ENCODE assay signal across 9 mouse cellular contexts in genomic region chr15:81049401-81050053, GRCm38 (mm10).
DNase-seq lines count a peak whose midpoint lies in the region; TF ChIP-seq lines count a peak whose summit lies in the region.
"Had no signal": no experiment of that assay in that cellular context is flagged by ENCODE, and none has a peak within 500 bp of the region (broad histone marks: within the 10 kb centered on the region; RNA-seq: fewer than 3 reads in every experiment).

No protein-coding gene starts in this region.

- TF ChIP-seq CTCF in left cerebral cortex, adult 2 months (IDR thresholded peaks at IDR 0.05): peak; percentile 61

- DNase-seq in left cerebral cortex, adult 2 months (ENCODE audit: extremely low spot score in 1 of 2, low spot score in 2 of 2): no peak
- DNase-seq in left cerebral cortex, adult 18-20 months (ENCODE audit: low spot score in 2 of 2): no peak
- peak; percentile 65 for DNase-seq in NIH3T3 (ENCODE audit: low read depth)
- DNase-seq in embryo, embryonic 10.5 days (ENCODE audit: low spot score): peak; percentile 54
- peak; percentile 48 for DNase-seq in retina, embryonic 14.5 days (ENCODE audit: low spot score)
- DNase-seq in right cerebral cortex, postnatal 14 days: no peak
- DNase-seq in layer of hippocampus, adult 9-10 months (ENCODE audit: low spot score): no peak

- no peak overlapping the region for H3K4me3 ChIP-seq in left cerebral cortex, adult 2 months
- H3K4me3 ChIP-seq: lung, embryonic 15.5 days; stomach, embryonic 15.5 days had no signal

- H3K27ac ChIP-seq in left cerebral cortex, adult 2 months: no peak overlapping the region
- H3K27ac ChIP-seq: lung, embryonic 15.5 days; stomach, embryonic 15.5 days had no signal

- intact Hi-C loops in left cerebral cortex, adult 2 months (cut with DNase I): no loop called here

Comparison
In these comparisons a context has a peak if more than half of its experiments do, and no peak if none do; other contexts are left out.
1. DNase-seq: peak in NIH3T3 (single experiment), embryo, embryonic 10.5 days (single experiment) and retina, embryonic 14.5 days (single experiment); none in left cerebral cortex, adult 2 months (0 of 2), left cerebral cortex, adult 18-20 months (0 of 2), right cerebral cortex, postnatal 14 days (single experiment) and layer of hippocampus, adult 9-10 months (single experiment).